9 mouse cellular contexts compared by ENCODE assay signal in genomic region chr5:125327596-125328385, GRCm38 (mm10). TPM values are rescaled to one million over a fixed set of nuclear protein-coding genes. Genes with fewer than 3 reads are reported as not detected.
DNase-seq lines count a peak whose midpoint lies in the region; ATAC-seq and TF ChIP-seq lines count a peak whose summit lies in the region.
"Had no signal": no experiment of that assay in that cellular context is flagged by ENCODE, and none has a peak within 500 bp of the region (broad histone marks: within the 10 kb centered on the region; RNA-seq: fewer than 3 reads in every experiment).

No protein-coding gene starts in this region.

- H3K27me3 ChIP-seq in ES-Bruce4 (ENCODE audit: control insufficient read depth, insufficient read depth, low read length, poor library complexity, severe bottlenecking), result no peaks in the 10 kb centered on the region
- no peaks in the 10 kb centered on the region for H3K27me3 ChIP-seq in forebrain, embryonic 15.5 days
- no peaks in the 10 kb centered on the region for H3K27me3 ChIP-seq in midbrain, embryonic 11.5 days (ENCODE audit: control insufficient read depth, insufficient read depth, low read length)

- H3K36me3 ChIP-seq in ES-Bruce4 (ENCODE audit: control insufficient read depth, insufficient read depth, low read length, poor library complexity, severe bottlenecking), result no peaks in the 10 kb centered on the region
- no peaks in the 10 kb centered on the region for H3K36me3 ChIP-seq in forebrain, embryonic 15.5 days
- no peaks in the 10 kb centered on the region for H3K36me3 ChIP-seq in midbrain, embryonic 11.5 days (ENCODE audit: control insufficient read depth, insufficient read depth, low read length)

- H3K4me1 ChIP-seq in ES-Bruce4 (ENCODE audit: control insufficient read depth, insufficient read depth, low read length), result peaks cover 10% of the 10 kb centered on the region
- H3K4me1 ChIP-seq in forebrain, embryonic 15.5 days, result peaks cover 12% of the 10 kb centered on the region; the same call in 1 of the 2 replicates
- H3K4me1 ChIP-seq in midbrain, embryonic 11.5 days (ENCODE audit: control insufficient read depth, insufficient read depth, low read length), result no peaks in the 10 kb centered on the region; the same call in none of the 2 replicates

- H3K4me2 ChIP-seq in forebrain, embryonic 15.5 days (replicated peaks), result peak overlapping the region; percentile 47
- peak overlapping the region; percentile 36 for H3K4me2 ChIP-seq in midbrain, embryonic 11.5 days

- H3K4me3 ChIP-seq in ES-Bruce4 (ENCODE audit: low read depth, low read length), result peak overlapping the region; percentile 22; the same call in 1 of the 2 replicates
- H3K4me3 ChIP-seq in forebrain, embryonic 15.5 days, result peak overlapping the region; percentile 42
- no peak overlapping the region for H3K4me3 ChIP-seq in midbrain, embryonic 11.5 days (ENCODE audit: low read depth, low read length)

- no peak for TF ChIP-seq CTCF in ES-Bruce4 (IDR thresholded peaks at IDR 0.05; ENCODE audit: low read depth, low read length)

- no peak overlapping the region for H3K27ac ChIP-seq in ES-Bruce4 (ENCODE audit: insufficient read depth, low read length)
- H3K27ac ChIP-seq in forebrain, embryonic 15.5 days (replicated peaks), result peak overlapping the region; percentile 34; the same call in 1 of the 2 replicates
- H3K27ac ChIP-seq in midbrain, embryonic 11.5 days (ENCODE audit: low read depth, low read length), result no peak overlapping the region

- TF ChIP-seq EP300 in ES-Bruce4 (IDR thresholded peaks at IDR 0.05; ENCODE audit: insufficient read depth, low read depth, low read length), result no peak

- ATAC-seq in frontal cortex, adult (ENCODE audit: low TSS enrichment), result 0 out of 2 replicates have a peak, but pooled peaks have one; percentile 43
- ATAC-seq in forebrain, embryonic 15.5 days (replicated peaks), result peak; percentile 77
- peak; percentile 84 for ATAC-seq in midbrain, embryonic 11.5 days (ENCODE audit: low FRiP score)

- H3K9ac ChIP-seq in ES-Bruce4 (ENCODE audit: low read depth, poor library complexity, severe bottlenecking), result no peak overlapping the region
- H3K9ac ChIP-seq in forebrain, embryonic 15.5 days (replicated peaks), result peak overlapping the region; percentile 45
- H3K9ac ChIP-seq in midbrain, embryonic 11.5 days (ENCODE audit: low read length), result peak overlapping the region; percentile 44; the same call in 1 of the 2 replicates

- TF ChIP-seq POLR2A in ES-Bruce4 (IDR thresholded peaks at IDR 0.05; ENCODE audit: insufficient read depth, low read length), result no peak

- WGBS in forebrain, embryonic 15.5 days, result 62% methylated on average over 18 of the region's 18 CpGs
- WGBS in midbrain, embryonic 11.5 days, result 58% methylated on average over 18 of the region's 18 CpGs

- no peaks in the 10 kb centered on the region for H3K9me3 ChIP-seq in ES-Bruce4 (replicated peaks; ENCODE audit: control insufficient read depth, insufficient read depth, low read length, poor library complexity, severe bottlenecking)
- no peaks in the 10 kb centered on the region for H3K9me3 ChIP-seq in forebrain, embryonic 15.5 days
- H3K9me3 ChIP-seq in midbrain, embryonic 11.5 days (ENCODE audit: control insufficient read depth, low read length), result no peaks in the 10 kb centered on the region

- no peak for DNase-seq in frontal cortex, postnatal 14 days (ENCODE audit: low spot score in 2 of 2)
- DNase-seq in midbrain, embryonic 11.5 days (ENCODE audit: low spot score, missing footprints), result no peak
- no peak for DNase-seq in right cerebral cortex, postnatal 25 days
- no peak for DNase-seq in adipocyte (ENCODE audit: low spot score)
- no peak for DNase-seq in T-cell, adult 2 months (ENCODE audit: low spot score)
- DNase-seq: kidney, adult 18-20 months had no signal

RNA-seq across cellular contexts. Expression of gene Scarb1, which starts 13.1 kb away (rescaled TPM):
- polyA plus RNA-seq in ES-Bruce4 (2011; ENCODE audit: insufficient read depth, insufficient read length, low read depth, missing spikeins), result 59.6 and 63.9 TPM in 2 replicates
- 27.7 and 28.5 TPM in 2 replicates for polyA plus RNA-seq in forebrain, embryonic 15.5 days (2015; fragmentation: Nextera tagmentation; extraction: Ambion mirVana)
- polyA plus RNA-seq in midbrain, embryonic 11.5 days (2014; fragmentation: Nextera tagmentation; extraction: Ambion mirVana), result 26.0 and 26.5 TPM in 2 replicates
